Mouse (Mus musculus): Measurements from ENCODE around the gene Rdh16f2.

- no peak for TF ChIP-seq CTCF (IDR thresholded peaks at IDR 0.05; ENCODE audit: extremely low read depth, insufficient read depth, low read length)
- no peak for TF ChIP-seq POLR2A (IDR thresholded peaks at IDR 0.05; ENCODE audit: extremely low read depth, insufficient read depth, low read length)
These were observed 9.9 kb upstream of the Rdh16f2 start for GRCm38 (mm10) chr10:127856376-127856775.
